Mouse (Mus musculus) lung, embryonic 14.5 days (tissue): ENCODE measurements at regions not wholly inside any gene's neighbourhood (a gene's known extent, or its start where the extent isn't known, plus 50 kb on each side); places are given as distances from the start of the nearest gene placed in this dataset.
"Not testable (repeated sequence)": the region's sequence is repeated elsewhere in the genome, so short reads cannot be mapped to it uniquely, and the experiment has no call there.

Source experiments
- ATAC-seq: fragments of 200-750 bp; cut with Nextera tagmentation; 2 replicates; pipeline ENCODE4 v1.8.0; 2017; ENCODE audit warnings: mild to moderate bottlenecking, moderate TSS enrichment, moderate library complexity; ENCODE audit not compliant: insufficient read depth
- DNase-seq: peaks from one replicate; pipeline ENCODE4 v3.0.0-alpha.2; 2015
- H3K27ac ChIP-seq: fragments of 300-500 bp; sonication (generic); 2 replicates; pipeline ENCODE4 v1.5.1; 2014; ENCODE audit warnings: low read depth, mild to moderate bottlenecking, moderate library complexity
- H3K27me3 ChIP-seq: fragments of 300-500 bp; sonication (generic); 2 replicates; pipeline ENCODE4 v1.6.1; 2014; ENCODE audit warnings: low read length, control low read depth; ENCODE audit not compliant: insufficient read depth
- H3K36me3 ChIP-seq: fragments of 300-500 bp; sonication (generic); 2 replicates; pipeline ENCODE4 v1.6.1; 2014; ENCODE audit warnings: control low read depth; ENCODE audit not compliant: insufficient read depth
- H3K4me1 ChIP-seq: fragments of 300-500 bp; sonication (generic); 2 replicates; pipeline ENCODE4 v1.6.1; 2014; ENCODE audit warnings: antibody characterized with exemption, control low read depth; ENCODE audit not compliant: insufficient read depth
- H3K4me2 ChIP-seq: fragments of 300-500 bp; sonication (generic); 2 replicates; pipeline ENCODE4 v1.6.1; 2014; ENCODE audit warnings: mild to moderate bottlenecking
- H3K4me3 ChIP-seq: fragments of 300-500 bp; sonication (generic); 2 replicates; pipeline ENCODE4 v1.5.1; 2014; ENCODE audit warnings: low read depth, low read length
- H3K9ac ChIP-seq: fragments of 300-500 bp; sonication (generic); 2 replicates; pipeline ENCODE4 v1.6.1; 2014
- H3K9me3 ChIP-seq: fragments of 300-500 bp; sonication (generic); 2 replicates; pipeline ENCODE4 v1.6.1; 2016; ENCODE audit warnings: low read depth, low read length, control low read depth
- CTCF ChIP-seq: IDR thresholded peaks from 2 replicates; pipeline ENCODE4 v1.5.1; 2016; ENCODE audit warnings: antibody characterized with exemption, low read depth
- WGBS: fragments of 180-500 bp; shearing (Covaris S2); extraction: QIAGEN DNeasy Blood & Tissue Kit; methylation state at CpG from one replicate; pipeline ENCODE4 v1.1.7; 2014; 5-methylcytosine and 5-hydroxymethylcytosine counted together

DNA sequence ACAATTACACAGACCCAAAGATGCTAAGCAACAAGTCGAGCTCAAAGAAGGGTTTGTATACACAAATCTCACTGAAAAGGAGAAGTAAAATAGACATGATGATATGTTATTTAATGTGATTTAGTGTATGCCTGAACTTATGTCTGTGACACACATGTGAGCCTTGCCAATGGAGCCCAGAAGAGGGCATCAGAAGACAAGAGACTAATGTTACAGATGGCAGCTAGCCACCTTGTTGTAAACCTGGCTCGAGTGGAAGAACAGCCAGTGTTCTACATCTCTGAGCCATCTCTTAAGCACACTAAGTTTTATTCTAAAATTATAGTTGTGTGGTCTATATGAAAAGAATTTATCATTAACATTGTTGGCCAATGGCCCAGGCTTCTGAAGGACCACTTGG lies 943.7 kb upstream of the Prmt6 start:
- TF ChIP-seq CTCF = no peak
- ATAC-seq = no peak
- no peaks in the 10 kb centered on the region for H3K9me3 ChIP-seq

DNA sequence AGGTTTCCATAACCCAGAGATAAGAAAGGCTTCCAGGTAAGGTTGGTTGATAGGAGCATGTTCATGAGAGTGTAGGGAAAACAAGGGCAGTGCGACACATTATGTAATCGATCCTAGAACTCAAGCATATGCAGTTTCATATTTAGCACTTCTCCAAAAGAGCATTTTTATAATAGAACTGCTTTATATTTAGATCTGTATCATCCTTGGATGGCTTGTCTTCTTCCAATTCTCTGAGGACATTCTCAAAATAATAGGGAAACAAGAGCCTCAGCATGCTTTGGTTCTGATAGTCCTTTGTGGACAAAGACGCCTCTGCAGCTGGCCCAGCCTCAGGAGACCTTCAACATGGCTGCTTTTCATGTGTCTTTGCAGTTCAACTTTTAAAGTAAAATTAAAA lies 915.9 kb upstream of the Prmt6 start:
- WGBS = 95% methylated on average over 3 of the region's 3 CpGs

More for the DNA sequence above, 943.7 kb upstream of the Prmt6 start:
- no peak overlapping the region for H3K4me2 ChIP-seq
- H3K27ac ChIP-seq = no peak overlapping the region
- H3K9ac ChIP-seq = no peak overlapping the region
- no peak overlapping the region for H3K4me3 ChIP-seq
- no peaks in the 10 kb centered on the region for H3K27me3 ChIP-seq
- no peak for DNase-seq
- H3K4me1 ChIP-seq = no peaks in the 10 kb centered on the region
- H3K36me3 ChIP-seq = no peaks in the 10 kb centered on the region
- 43% methylated on average over 2 of the region's 2 CpGs for WGBS

DNA sequence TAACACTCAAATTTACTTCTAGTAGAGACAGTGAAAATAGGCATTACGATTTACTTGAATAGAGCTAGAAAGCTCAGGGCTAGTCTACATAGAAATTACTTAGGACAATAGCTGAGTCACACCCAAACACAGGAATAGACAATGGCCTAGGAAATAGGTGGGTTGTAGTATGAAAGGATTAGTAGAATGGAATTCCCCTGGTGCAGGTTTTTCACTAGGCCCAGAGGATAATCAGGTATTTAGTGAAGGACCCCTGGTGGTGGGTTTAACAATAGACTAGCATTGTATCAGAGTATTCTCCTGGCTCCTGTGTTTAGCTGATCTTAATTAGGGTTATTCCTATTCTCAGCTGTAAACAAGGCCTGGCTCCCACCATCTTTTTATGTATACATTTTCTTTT lies 890.4 kb upstream of the Prmt6 start:
- H3K9me3 ChIP-seq, H3K27me3 ChIP-seq, H3K27ac ChIP-seq, H3K4me2 ChIP-seq, H3K9ac ChIP-seq, H3K36me3 ChIP-seq, H3K4me1 ChIP-seq, ATAC-seq, H3K4me3 ChIP-seq, DNase-seq: not testable (repeated sequence)
- 87% methylated on average over 1 of the region's 1 CpGs for WGBS

More for the DNA sequence above, 915.9 kb upstream of the Prmt6 start:
- Histone ChIP-seq H3K36me3 (no peaks in the 10 kb centered on the region), H3K9ac (no peak overlapping the region), H3K4me2 (no peak overlapping the region), H3K4me3 (no peak overlapping the region), H3K9me3 (no peaks in the 10 kb centered on the region), H3K4me1 (no peaks in the 10 kb centered on the region), H3K27me3 (no peaks in the 10 kb centered on the region), H3K27ac (no peak overlapping the region)
- DNase-seq (no peak), ATAC-seq (no peak)
- TF ChIP-seq CTCF = no peak

DNA sequence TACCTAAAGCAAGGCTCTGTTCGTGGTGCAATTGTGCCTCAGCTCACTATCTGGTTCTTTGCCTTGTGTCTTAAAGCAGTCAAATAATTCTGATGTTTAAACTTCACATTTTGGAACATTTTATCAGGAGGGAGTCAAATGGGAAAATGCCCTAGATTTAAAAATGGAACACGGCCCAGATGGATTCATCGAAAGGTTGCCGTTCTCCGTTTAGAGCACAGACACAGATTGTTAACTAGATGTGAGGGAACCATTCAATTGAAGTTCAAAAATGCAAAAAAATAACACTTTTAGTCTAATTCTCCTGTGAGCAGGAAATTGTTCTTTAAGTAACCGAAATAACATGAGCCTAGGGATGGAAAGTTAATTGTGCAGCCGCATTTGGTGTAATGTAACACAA lies 858.2 kb upstream of the Prmt6 start:
- Histone ChIP-seq H3K4me2 (no peak overlapping the region), H3K9ac (no peak overlapping the region), H3K9me3 (no peaks in the 10 kb centered on the region), H3K27me3 (no peaks in the 10 kb centered on the region), H3K4me1 (no peaks in the 10 kb centered on the region), H3K36me3 (no peaks in the 10 kb centered on the region), H3K4me3 (no peak overlapping the region), H3K27ac (no peak overlapping the region)
- DNase-seq (no peak), ATAC-seq (no peak)
- WGBS = 88% methylated on average over 7 of the region's 7 CpGs
- TF ChIP-seq CTCF = no peak

DNA sequence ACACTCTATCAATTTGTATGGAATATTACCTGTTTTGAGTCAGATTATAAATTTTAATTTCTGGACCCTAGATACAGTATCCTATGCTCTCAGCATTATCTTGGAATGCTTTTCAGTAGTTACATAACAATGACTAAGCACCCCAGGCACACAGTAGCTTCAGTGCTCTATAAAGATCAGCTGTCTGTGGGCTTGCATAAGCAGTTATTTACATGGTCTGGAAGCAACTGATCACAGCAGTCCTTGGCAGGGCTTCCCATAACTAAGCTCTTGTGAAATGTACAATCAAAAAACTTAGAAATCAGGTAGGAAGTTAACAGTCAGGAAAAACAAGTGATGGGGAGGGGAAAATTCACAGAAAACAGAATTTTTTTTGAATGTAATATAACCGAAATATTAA lies 851.8 kb upstream of the Prmt6 start:
- 72% methylated on average over 1 of the region's 1 CpGs for WGBS
- Histone ChIP-seq H3K4me3 (no peak overlapping the region), H3K4me1 (no peaks in the 10 kb centered on the region), H3K36me3 (no peaks in the 10 kb centered on the region), H3K9ac (no peak overlapping the region), H3K27me3 (no peaks in the 10 kb centered on the region), H3K4me2 (no peak overlapping the region), H3K27ac (no peak overlapping the region), H3K9me3 (no peaks in the 10 kb centered on the region)
- ATAC-seq (no peak), DNase-seq (no peak)
- TF ChIP-seq CTCF = no peak

DNA sequence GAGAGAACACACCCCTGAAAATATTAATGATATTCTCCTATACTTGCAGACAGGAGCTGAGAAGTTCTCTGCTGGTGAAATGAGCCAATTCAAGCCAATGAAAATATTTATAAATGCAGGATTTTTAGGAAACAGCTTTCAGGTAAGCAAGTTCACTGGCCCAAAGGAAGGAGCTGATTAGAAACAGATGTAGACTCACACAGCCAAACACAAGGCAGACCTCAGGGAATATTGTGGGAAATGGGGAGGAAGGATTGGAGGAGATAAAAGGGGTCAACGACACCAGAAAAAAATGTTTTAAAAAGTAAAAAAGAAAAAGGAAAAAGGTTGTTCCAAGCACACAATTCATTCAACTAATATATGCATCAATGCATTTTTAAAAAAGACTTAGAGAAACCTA lies 823.5 kb upstream of the Prmt6 start:
- no peak for DNase-seq
- TF ChIP-seq CTCF = no peak
- WGBS = 52% methylated on average over 1 of the region's 1 CpGs
- no peak overlapping the region for H3K4me2 ChIP-seq
- no peak overlapping the region for H3K9ac ChIP-seq
- no peak overlapping the region for H3K27ac ChIP-seq
- H3K36me3 ChIP-seq = no peaks in the 10 kb centered on the region
- H3K4me1 ChIP-seq = no peaks in the 10 kb centered on the region
- no peaks in the 10 kb centered on the region for H3K9me3 ChIP-seq
- no peaks in the 10 kb centered on the region for H3K27me3 ChIP-seq
- no peak overlapping the region for H3K4me3 ChIP-seq
- no peak for ATAC-seq

DNA sequence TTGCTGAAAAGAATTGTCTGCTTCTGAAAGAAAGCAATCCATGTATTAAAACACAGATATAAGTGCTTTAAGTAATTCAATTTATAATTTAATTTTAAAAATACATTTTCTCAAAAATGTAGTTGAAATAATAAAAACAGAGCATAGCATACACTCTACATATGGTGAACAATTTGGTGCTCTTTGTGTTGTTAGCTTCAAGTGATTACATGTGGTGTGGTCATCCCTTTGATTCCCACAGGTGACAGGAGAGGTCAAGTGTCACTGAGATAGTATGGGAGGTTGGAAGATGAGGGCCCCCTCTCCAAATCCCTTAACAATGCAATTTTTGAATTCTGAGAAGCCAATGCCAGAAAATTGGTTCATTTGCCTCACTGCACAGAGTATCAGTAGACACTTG lies 819.5 kb upstream of the Prmt6 start:
- no peaks in the 10 kb centered on the region for H3K36me3 ChIP-seq
- H3K9ac ChIP-seq = no peak overlapping the region
- H3K27me3 ChIP-seq = no peaks in the 10 kb centered on the region
- H3K4me2 ChIP-seq = no peak overlapping the region
- DNase-seq = no peak
- no peaks in the 10 kb centered on the region for H3K9me3 ChIP-seq
- H3K27ac ChIP-seq = no peak overlapping the region
- no peak for TF ChIP-seq CTCF
- no peak overlapping the region for H3K4me3 ChIP-seq
- ATAC-seq = no peak
- no peaks in the 10 kb centered on the region for H3K4me1 ChIP-seq

DNA sequence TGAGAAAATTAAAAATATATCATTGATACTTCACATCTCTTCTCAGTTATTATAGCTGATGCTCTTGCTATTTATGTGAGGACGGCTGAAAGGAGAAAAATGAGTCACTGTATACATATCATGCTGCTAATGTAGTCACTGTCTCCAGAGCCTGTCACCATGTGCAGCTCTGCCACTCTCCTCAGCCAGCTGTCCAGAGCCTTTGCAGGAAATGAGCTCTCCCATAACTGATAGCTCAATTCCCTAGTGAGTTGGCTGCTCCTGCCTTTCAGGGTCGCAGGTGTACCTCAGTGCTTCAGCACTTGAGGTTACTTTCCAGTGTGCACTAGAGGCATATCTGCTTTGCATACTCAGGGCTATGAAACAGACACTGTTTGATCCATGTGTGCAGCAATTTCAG lies 819.0 kb upstream of the Prmt6 start:
- DNase-seq = no peak
- no peak for ATAC-seq
- Histone ChIP-seq H3K27me3 (no peaks in the 10 kb centered on the region), H3K27ac (no peak overlapping the region), H3K9ac (no peak overlapping the region), H3K4me2 (no peak overlapping the region), H3K36me3 (no peaks in the 10 kb centered on the region), H3K4me1 (no peaks in the 10 kb centered on the region), H3K9me3 (no peaks in the 10 kb centered on the region), H3K4me3 (no peak overlapping the region)
- no peak for TF ChIP-seq CTCF
- 30% methylated on average over 2 of the region's 2 CpGs for WGBS
